Mouse (Mus musculus): ENCODE data around the gene Rtl10.

Gene Rtl10

GRCm38 (mm10) chr16:18498558-18498990 lies at the start of gene Rtl10, which contains the start of gene Gnb1l:
Gene Rtl10, plus strand, starts transcription at chr16:18498901.
Gene Gnb1l, plus strand, starts transcription at chr16:18498713.
- peak; percentile 97 for DNase-seq (ENCODE audit: extremely low spot score)

- DNase-seq (ENCODE audit: extremely low spot score), result no peak
These were observed 49.7 kb upstream of the Rtl10 start for GRCm38 (mm10) chr16:18449005-18449404.

- no peak for DNase-seq (ENCODE audit: extremely low spot score)
These were observed 47.1 kb upstream of the Rtl10 start for GRCm38 (mm10) chr16:18451486-18452181.

GRCm38 (mm10) chr16:18452361-18452862 lies 46.3 kb upstream of the Rtl10 start:
- no peak for DNase-seq (ENCODE audit: extremely low spot score)

- DNase-seq (ENCODE audit: extremely low spot score), result peak; percentile 59
These were observed 44.9 kb upstream of the Rtl10 start for GRCm38 (mm10) chr16:18453846-18454245.

GRCm38 (mm10) chr16:18455407-18455806 lies 43.3 kb upstream of the Rtl10 start:
- no peak for DNase-seq (ENCODE audit: extremely low spot score)

GRCm38 (mm10) chr16:18458661-18459060 lies 40.0 kb upstream of the Rtl10 start:
- DNase-seq (ENCODE audit: extremely low spot score), result no peak

- peak; percentile 69 for DNase-seq (ENCODE audit: extremely low spot score)
These were observed 39.3 kb upstream of the Rtl10 start for GRCm38 (mm10) chr16:18459335-18459954.

GRCm38 (mm10) chr16:18459955-18460370 lies 38.7 kb upstream of the Rtl10 start:
- DNase-seq (ENCODE audit: extremely low spot score), result no peak

- no peak for DNase-seq (ENCODE audit: extremely low spot score)
These were observed 37.9 kb upstream of the Rtl10 start for GRCm38 (mm10) chr16:18460826-18461225.

GRCm38 (mm10) chr16:18462031-18462430 lies 36.7 kb upstream of the Rtl10 start:
- DNase-seq (ENCODE audit: extremely low spot score), result no peak

- no peak for DNase-seq (ENCODE audit: extremely low spot score)
These were observed 36.1 kb upstream of the Rtl10 start for GRCm38 (mm10) chr16:18462598-18462997.

- no peak for DNase-seq (ENCODE audit: extremely low spot score)
These were observed 34.4 kb upstream of the Rtl10 start for GRCm38 (mm10) chr16:18464271-18464670.

GRCm38 (mm10) chr16:18470829-18471228 lies 27.9 kb upstream of the Rtl10 start:
- no peak for DNase-seq (ENCODE audit: extremely low spot score)

- no peak for DNase-seq (ENCODE audit: extremely low spot score)
These were observed 27.2 kb upstream of the Rtl10 start for GRCm38 (mm10) chr16:18471381-18471955.

- DNase-seq (ENCODE audit: extremely low spot score), result no peak
These were observed 26.7 kb upstream of the Rtl10 start for GRCm38 (mm10) chr16:18471976-18472375.

GRCm38 (mm10) chr16:18472416-18472815 lies 26.3 kb upstream of the Rtl10 start:
- no peak for DNase-seq (ENCODE audit: extremely low spot score)

GRCm38 (mm10) chr16:18472976-18473375 lies 25.7 kb upstream of the Rtl10 start:
- no peak for DNase-seq (ENCODE audit: extremely low spot score)

GRCm38 (mm10) chr16:18474021-18474420 lies 24.7 kb upstream of the Rtl10 start:
- DNase-seq (ENCODE audit: extremely low spot score), result no peak

- DNase-seq (ENCODE audit: extremely low spot score), result no peak
These were observed 20.7 kb upstream of the Rtl10 start for GRCm38 (mm10) chr16:18477996-18478395.

GRCm38 (mm10) chr16:18479667-18480066 lies 19.0 kb upstream of the Rtl10 start:
- no peak for DNase-seq (ENCODE audit: extremely low spot score)

GRCm38 (mm10) chr16:18480933-18481485 lies 17.7 kb upstream of the Rtl10 start:
- no peak for DNase-seq (ENCODE audit: extremely low spot score)
